Mouse (Mus musculus) forebrain, embryonic 15.5 days (tissue): ENCODE data around the gene Creb1. TPM values are rescaled to one million over a fixed set of nuclear protein-coding genes. Genes with fewer than 3 reads are reported as not detected.
"Not testable (repeated sequence)": the region's sequence is repeated elsewhere in the genome, so short reads cannot be mapped to it uniquely, and the experiment has no call there.

Experiments
- ATAC-seq: fragments of 200-750 bp; cut with Nextera tagmentation; replicated peaks from 2 replicates; pipeline ENCODE4 v1.8.0; 2017; ENCODE audit warnings: mild to moderate bottlenecking, moderate TSS enrichment, moderate library complexity
- H3K27ac ChIP-seq: fragments of 300-500 bp; sonication (generic); replicated peaks from 2 replicates; pipeline ENCODE4 v1.5.1; 2015; ENCODE audit warnings: mild to moderate bottlenecking, inconsistent platforms
- H3K27me3 ChIP-seq: fragments of 300-500 bp; sonication (generic); 2 replicates; pipeline ENCODE4 v1.6.1; 2015; ENCODE audit warnings: inconsistent platforms
- H3K36me3 ChIP-seq: fragments of 300-500 bp; sonication (generic); 2 replicates; pipeline ENCODE4 v1.6.1; 2015; ENCODE audit warnings: mild to moderate bottlenecking, inconsistent platforms
- H3K4me1 ChIP-seq: fragments of 300-500 bp; sonication (generic); 2 replicates; pipeline ENCODE4 v1.6.1; 2015; ENCODE audit warnings: inconsistent platforms
- H3K4me2 ChIP-seq: fragments of 300-500 bp; sonication (generic); replicated peaks from 2 replicates; pipeline ENCODE4 v1.6.1; 2015; ENCODE audit warnings: mild to moderate bottlenecking, inconsistent platforms
- H3K4me3 ChIP-seq: fragments of 300-500 bp; sonication (generic); 2 replicates; pipeline ENCODE4 v1.5.1; 2015; ENCODE audit warnings: mild to moderate bottlenecking, inconsistent platforms
- H3K9ac ChIP-seq: fragments of 300-500 bp; sonication (generic); replicated peaks from 2 replicates; pipeline ENCODE4 v1.6.1; 2015; ENCODE audit warnings: mild to moderate bottlenecking, inconsistent platforms
- H3K9me3 ChIP-seq: fragments of 300-500 bp; sonication (generic); 2 replicates; pipeline ENCODE4 v1.6.1; 2016; ENCODE audit warnings: inconsistent platforms
- WGBS: fragments of 180-500 bp; shearing (Covaris S2); methylation state at CpG from one replicate; pipeline ENCODE4 v1.1.7; 2015; ENCODE audit warnings: mixed read lengths; 5-methylcytosine and 5-hydroxymethylcytosine counted together
- polyA plus RNA-seq: library from polyadenylated mRNA; unstranded; fragments of >200 nt; fragmentation: Nextera tagmentation; extraction: Ambion mirVana; gene quantifications from 2 replicates; pipeline ENCODE4 v1.2.1, GENCODE M21; 2015

The Creb1 gene
- polyA plus RNA-seq, 1 experiment from 2014 or later = 48.4 TPM

GRCm38 (mm10) chr1:64551908-64552307 lies 19.5 kb downstream of the Creb1 start:
- H3K4me3 ChIP-seq = no peak overlapping the region
- peaks cover 25% of the 10 kb centered on the region; the same call in 1 of the 2 replicates for H3K36me3 ChIP-seq
- no peaks in the 10 kb centered on the region for H3K4me1 ChIP-seq
- H3K9ac ChIP-seq = no peak overlapping the region
- no peak for ATAC-seq
- H3K27ac ChIP-seq = no peak overlapping the region
- no peaks in the 10 kb centered on the region for H3K27me3 ChIP-seq
- no peak overlapping the region for H3K4me2 ChIP-seq
- WGBS = 72% methylated on average over 2 of the region's 2 CpGs
- H3K9me3 ChIP-seq = no peaks in the 10 kb centered on the region

GRCm38 (mm10) chr1:64560105-64560504 lies 27.7 kb downstream of the Creb1 start:
- ATAC-seq = no peak
- Histone ChIP-seq H3K4me1 (no peaks in the 10 kb centered on the region), H3K27ac (no peak overlapping the region), H3K36me3 (peaks cover 32% of the 10 kb centered on the region), H3K4me2 (no peak overlapping the region), H3K27me3 (no peaks in the 10 kb centered on the region), H3K9me3 (no peaks in the 10 kb centered on the region), H3K4me3 (no peak overlapping the region), H3K9ac (no peak overlapping the region)
- WGBS = 91% methylated on average over 3 of the region's 3 CpGs

GRCm38 (mm10) chr1:64568206-64568605 lies 35.8 kb downstream of the Creb1 start:
- no peaks in the 10 kb centered on the region for H3K9me3 ChIP-seq
- ATAC-seq = no peak
- H3K27ac ChIP-seq = no peak overlapping the region
- no peaks in the 10 kb centered on the region for H3K27me3 ChIP-seq
- H3K9ac ChIP-seq = no peak overlapping the region
- no peaks in the 10 kb centered on the region for H3K4me1 ChIP-seq
- peaks cover 28% of the 10 kb centered on the region for H3K36me3 ChIP-seq
- no peak overlapping the region for H3K4me2 ChIP-seq
- no peak overlapping the region for H3K4me3 ChIP-seq

GRCm38 (mm10) chr1:64576022-64576421 lies 43.6 kb downstream of the Creb1 start:
- WGBS = 90% methylated on average over 7 of the region's 7 CpGs

GRCm38 (mm10) chr1:64576732-64577131 lies 44.3 kb downstream of the Creb1 start:
- WGBS = 60% methylated on average over 2 of the region's 2 CpGs
- Histone ChIP-seq H3K4me3 (no peak overlapping the region), H3K9me3 (no peaks in the 10 kb centered on the region), H3K27me3 (no peaks in the 10 kb centered on the region), H3K9ac (no peak overlapping the region), H3K4me1 (no peaks in the 10 kb centered on the region), H3K4me2 (no peak overlapping the region), H3K27ac (no peak overlapping the region), H3K36me3 (peaks cover 44% of the 10 kb centered on the region)
- ATAC-seq = no peak

More at GRCm38 (mm10) chr1:64576022-64576421, 43.6 kb downstream of the Creb1 start:
- Histone ChIP-seq H3K36me3 (peaks cover 40% of the 10 kb centered on the region), H3K9ac (no peak overlapping the region), H3K27me3 (no peaks in the 10 kb centered on the region), H3K4me2 (no peak overlapping the region), H3K27ac (no peak overlapping the region), H3K4me1 (no peaks in the 10 kb centered on the region), H3K4me3 (no peak overlapping the region), H3K9me3 (no peaks in the 10 kb centered on the region)
- ATAC-seq = no peak

- H3K27me3 ChIP-seq, ATAC-seq, H3K4me2 ChIP-seq, H3K4me1 ChIP-seq, H3K9me3 ChIP-seq, H3K27ac ChIP-seq, H3K4me3 ChIP-seq, H3K9ac ChIP-seq: not testable (repeated sequence)
- peaks cover 45% of the 10 kb centered on the region for H3K36me3 ChIP-seq
- 50% methylated on average over 9 of the region's 9 CpGs for WGBS
Observed at GRCm38 (mm10) chr1:64577911-64578310, 45.5 kb downstream of the Creb1 start.

- Histone ChIP-seq H3K27ac (no peak overlapping the region), H3K9me3 (no peaks in the 10 kb centered on the region), H3K27me3 (no peaks in the 10 kb centered on the region), H3K4me1 (no peaks in the 10 kb centered on the region), H3K9ac (no peak overlapping the region), H3K4me3 (no peak overlapping the region), H3K36me3 (peaks cover 45% of the 10 kb centered on the region), H3K4me2 (no peak overlapping the region)
- ATAC-seq = no peak
- 94% methylated on average over 3 of the region's 3 CpGs for WGBS
Observed at GRCm38 (mm10) chr1:64578801-64579200, 46.4 kb downstream of the Creb1 start.

- Histone ChIP-seq H3K36me3 (peaks cover 32% of the 10 kb centered on the region), H3K27me3 (no peaks in the 10 kb centered on the region)
- 62% methylated on average over 5 of the region's 5 CpGs for WGBS
Observed at GRCm38 (mm10) chr1:64598926-64599325, 66.5 kb downstream of the Creb1 start.

GRCm38 (mm10) chr1:64600413-64601077 lies 68.1 kb downstream of the Creb1 start:
- H3K9me3 ChIP-seq = no peaks in the 10 kb centered on the region

More at GRCm38 (mm10) chr1:64598926-64599325, 66.5 kb downstream of the Creb1 start:
- Histone ChIP-seq H3K4me1 (no peaks in the 10 kb centered on the region), H3K9me3 (no peaks in the 10 kb centered on the region), H3K27ac (no peak overlapping the region), H3K9ac (no peak overlapping the region), H3K4me3 (no peak overlapping the region), H3K4me2 (no peak overlapping the region)
- ATAC-seq = no peak

GRCm38 (mm10) chr1:64601242-64601842 lies 68.9 kb downstream of the Creb1 start:
- H3K36me3 ChIP-seq = peaks cover 36% of the 10 kb centered on the region
- no peak overlapping the region for H3K4me3 ChIP-seq
- H3K4me2 ChIP-seq = no peak overlapping the region
- H3K9me3 ChIP-seq = no peaks in the 10 kb centered on the region
- H3K27ac ChIP-seq = no peak overlapping the region
- ATAC-seq = no peak
- H3K4me1 ChIP-seq = no peaks in the 10 kb centered on the region
- 89% methylated on average over 6 of the region's 6 CpGs for WGBS
- no peaks in the 10 kb centered on the region for H3K27me3 ChIP-seq
- H3K9ac ChIP-seq = no peak overlapping the region

More at GRCm38 (mm10) chr1:64600413-64601077, 68.1 kb downstream of the Creb1 start:
- Histone ChIP-seq H3K9ac (no peak overlapping the region), H3K27me3 (no peaks in the 10 kb centered on the region), H3K36me3 (peaks cover 36% of the 10 kb centered on the region), H3K4me1 (no peaks in the 10 kb centered on the region), H3K4me2 (no peak overlapping the region), H3K27ac (no peak overlapping the region), H3K4me3 (no peak overlapping the region)
- no peak for ATAC-seq
- WGBS = 84% methylated on average over 7 of the region's 7 CpGs

GRCm38 (mm10) chr1:64603381-64603780 lies 70.9 kb downstream of the Creb1 start:
- Histone ChIP-seq H3K4me1 (no peaks in the 10 kb centered on the region), H3K27ac (no peak overlapping the region), H3K27me3 (no peaks in the 10 kb centered on the region), H3K36me3 (peaks cover 37% of the 10 kb centered on the region), H3K9me3 (no peaks in the 10 kb centered on the region), H3K9ac (no peak overlapping the region), H3K4me3 (no peak overlapping the region), H3K4me2 (no peak overlapping the region)
- no peak for ATAC-seq
- 94% methylated on average over 5 of the region's 5 CpGs for WGBS

- no peaks in the 10 kb centered on the region for H3K4me1 ChIP-seq
- H3K36me3 ChIP-seq = peaks cover 24% of the 10 kb centered on the region
- H3K27me3 ChIP-seq = no peaks in the 10 kb centered on the region
- ATAC-seq = no peak
- H3K4me3 ChIP-seq = no peak overlapping the region
- no peaks in the 10 kb centered on the region for H3K9me3 ChIP-seq
- H3K27ac ChIP-seq = no peak overlapping the region
- no peak overlapping the region for H3K4me2 ChIP-seq
- WGBS = 69% methylated on average over 4 of the region's 4 CpGs
- no peak overlapping the region for H3K9ac ChIP-seq
Observed at GRCm38 (mm10) chr1:64609145-64609544, 76.7 kb downstream of the Creb1 start.

- H3K27ac ChIP-seq = no peak overlapping the region
- no peaks in the 10 kb centered on the region for H3K9me3 ChIP-seq
- H3K4me2 ChIP-seq = no peak overlapping the region
- no peaks in the 10 kb centered on the region for H3K4me1 ChIP-seq
- H3K4me3 ChIP-seq = no peak overlapping the region
- no peak overlapping the region for H3K9ac ChIP-seq
- no peak for ATAC-seq
- 93% methylated on average over 9 of the region's 9 CpGs for WGBS
- H3K36me3 ChIP-seq = peaks cover 20% of the 10 kb centered on the region
- no peaks in the 10 kb centered on the region for H3K27me3 ChIP-seq
Observed at GRCm38 (mm10) chr1:64609976-64610375, 77.5 kb downstream of the Creb1 start.
